Mouse (Mus musculus) stomach, postnatal 0 days (tissue): ENCODE results near the gene Hoxc8.

ENCODE experiments used
- CTCF ChIP-seq: IDR thresholded peaks from 2 replicates; pipeline ENCODE4 v1.5.1; 2016; ENCODE audit warnings: antibody characterized with exemption, low read depth, mild to moderate bottlenecking, moderate library complexity
- EP300 ChIP-seq: optimal IDR thresholded peaks from 2 replicates; pipeline ENCODE3; 2016; ENCODE audit warnings: antibody characterized with exemption

DNA sequence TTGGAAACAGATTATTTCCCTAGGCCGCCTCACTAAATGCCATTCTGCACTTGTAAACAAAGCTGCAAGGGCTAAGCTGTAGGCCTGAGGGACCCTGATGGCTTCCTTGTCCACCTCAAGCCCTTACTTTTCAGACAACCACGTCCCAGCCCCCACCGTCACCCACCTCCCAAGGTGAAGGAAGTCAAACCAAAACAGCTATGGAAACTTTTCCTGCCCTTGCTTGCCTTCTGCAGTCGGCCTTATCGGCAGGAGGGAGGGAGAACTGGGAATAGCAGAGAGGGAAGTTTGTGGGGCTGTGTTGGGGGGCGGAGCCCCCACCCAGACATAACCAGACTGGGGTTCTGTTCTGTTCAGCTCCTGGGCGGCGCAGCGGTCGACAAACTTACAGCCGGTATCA is 1.8 kb downstream of the Hoxc8 start:
- TF ChIP-seq CTCF, result no peak
- no peak for TF ChIP-seq EP300
